Mouse (Mus musculus) hindbrain, postnatal 0 days (tissue): Measurements from ENCODE around the gene Gse1. TPM values are rescaled to one million over a fixed set of nuclear protein-coding genes. Genes with fewer than 3 reads are reported as not detected.

Source experiments
- ATAC-seq: fragments of 200-750 bp; cut with Nextera tagmentation; 2 replicates; pipeline ENCODE4 v1.8.0; 2017; ENCODE audit warnings: mild to moderate bottlenecking, moderate TSS enrichment, moderate library complexity
- DNase-seq: peaks from one replicate; pipeline ENCODE4 v3.0.0-alpha.2; 2015; ENCODE audit warnings: low spot score
- H3K27ac ChIP-seq: fragments of 300-500 bp; sonication (generic); 2 replicates; pipeline ENCODE4 v1.5.1; 2014; ENCODE audit warnings: mild to moderate bottlenecking
- H3K27me3 ChIP-seq: fragments of 300-500 bp; sonication (generic); 2 replicates; pipeline ENCODE4 v1.6.1; 2014; ENCODE audit warnings: low read length, mixed read lengths; ENCODE audit not compliant: insufficient read depth
- H3K36me3 ChIP-seq: fragments of 300-500 bp; sonication (generic); 2 replicates; pipeline ENCODE4 v1.6.1; 2014; ENCODE audit warnings: low read length, mixed read lengths; ENCODE audit not compliant: insufficient read depth
- H3K4me1 ChIP-seq: fragments of 300-500 bp; sonication (generic); 2 replicates; pipeline ENCODE4 v1.6.1; 2014; ENCODE audit warnings: antibody characterized with exemption, low read length, mixed read lengths; ENCODE audit not compliant: insufficient read depth
- H3K4me2 ChIP-seq: fragments of 300-500 bp; sonication (generic); 2 replicates; pipeline ENCODE4 v1.6.1; 2014; ENCODE audit warnings: low read depth, mild to moderate bottlenecking, low read length, moderate library complexity, mixed read lengths
- H3K4me3 ChIP-seq: fragments of 300-500 bp; sonication (generic); 2 replicates; pipeline ENCODE4 v1.5.1; 2014; ENCODE audit warnings: low read length
- H3K9ac ChIP-seq: fragments of 300-500 bp; sonication (generic); replicated peaks from 2 replicates; pipeline ENCODE4 v1.6.1; 2014; ENCODE audit warnings: mild to moderate bottlenecking, low read length, moderate library complexity, mixed read lengths
- H3K9me3 ChIP-seq: fragments of 300-500 bp; sonication (generic); 2 replicates; pipeline ENCODE4 v1.6.1; 2016; ENCODE audit warnings: low read length, mixed read lengths
- CTCF ChIP-seq: IDR thresholded peaks from 2 replicates; pipeline ENCODE4 v1.5.1; 2016; ENCODE audit warnings: antibody characterized with exemption, control low read depth, low read depth
- WGBS: fragments of 180-500 bp; shearing (Covaris S2); extraction: QIAGEN DNeasy Blood & Tissue Kit; methylation state at CpG from one replicate; pipeline ENCODE4 v1.1.7; 2014; 5-methylcytosine and 5-hydroxymethylcytosine counted together
- polyA plus RNA-seq: library from polyadenylated mRNA; unstranded; fragments of >200 nt; fragmentation: Nextera tagmentation; extraction: Ambion mirVana; gene quantifications from 2 replicates; pipeline ENCODE4 v1.2.1, GENCODE M21; 2015
- total RNA-seq: library from RNA; depleted of rRNA; stranded (reverse); fragments of >200 nt; gene quantifications from 2 replicates; pipeline ENCODE4 v1.2.3, GENCODE M21; 2014

The Gse1 gene
- total and polyA plus RNA-seq, 2 experiments from 2014 or later = 13.4 to 48.3 TPM

- H3K4me3 ChIP-seq = no peak overlapping the region
- ATAC-seq = no peak
- 0 out of 2 replicates have a peak overlapping the region, but pooled peaks have one; percentile 17 for H3K9ac ChIP-seq
- peak overlapping the region; percentile 99; the same call in 1 of the 2 replicates for H3K4me2 ChIP-seq
- DNase-seq = peak; percentile 60
- H3K4me1 ChIP-seq = peaks cover 34% of the 10 kb centered on the region
- H3K27ac ChIP-seq = peak overlapping the region; percentile 92
- 28% methylated on average over 23 of the region's 23 CpGs for WGBS
- H3K36me3 ChIP-seq = no peaks in the 10 kb centered on the region
- no peaks in the 10 kb centered on the region for H3K27me3 ChIP-seq
- H3K9me3 ChIP-seq = no peaks in the 10 kb centered on the region
- TF ChIP-seq CTCF = no peak
Observed at GRCm38 (mm10) chr8:120539775-120540625, 311.7 kb downstream of the Gse1 start.

- H3K27ac ChIP-seq = no peak overlapping the region
- H3K4me1 ChIP-seq = peaks cover 25% of the 10 kb centered on the region
- no peaks in the 10 kb centered on the region for H3K36me3 ChIP-seq
- ATAC-seq (no peak), DNase-seq (no peak)
- H3K9ac ChIP-seq = no peak overlapping the region
- H3K9me3 ChIP-seq = no peaks in the 10 kb centered on the region
- H3K4me2 ChIP-seq = no peak overlapping the region
- no peak overlapping the region for H3K4me3 ChIP-seq
- WGBS = 36% methylated on average over 13 of the region's 13 CpGs
- no peaks in the 10 kb centered on the region for H3K27me3 ChIP-seq
- no peak for TF ChIP-seq CTCF
Observed at GRCm38 (mm10) chr8:120542995-120543394, 314.7 kb downstream of the Gse1 start.

GRCm38 (mm10) chr8:120543416-120544055 is 315.3 kb downstream of the Gse1 start:
- 52% methylated on average over 8 of the region's 8 CpGs for WGBS
- no peak overlapping the region for H3K4me2 ChIP-seq
- no peaks in the 10 kb centered on the region for H3K36me3 ChIP-seq
- DNase-seq (peak; percentile 56), ATAC-seq (no peak)
- H3K9ac ChIP-seq = no peak overlapping the region
- no peaks in the 10 kb centered on the region for H3K27me3 ChIP-seq
- peaks cover 21% of the 10 kb centered on the region for H3K4me1 ChIP-seq
- H3K4me3 ChIP-seq = no peak overlapping the region
- TF ChIP-seq CTCF = no peak
- no peaks in the 10 kb centered on the region for H3K9me3 ChIP-seq
- H3K27ac ChIP-seq = no peak overlapping the region

- H3K9ac ChIP-seq = no peak overlapping the region
- no peak for TF ChIP-seq CTCF
- DNase-seq (no peak), ATAC-seq (no peak)
- no peaks in the 10 kb centered on the region for H3K36me3 ChIP-seq
- no peaks in the 10 kb centered on the region for H3K27me3 ChIP-seq
- H3K9me3 ChIP-seq = no peaks in the 10 kb centered on the region
- WGBS = 95% methylated on average over 5 of the region's 5 CpGs
- H3K4me3 ChIP-seq = no peak overlapping the region
- no peak overlapping the region for H3K27ac ChIP-seq
- peaks cover 19% of the 10 kb centered on the region for H3K4me1 ChIP-seq
- no peak overlapping the region for H3K4me2 ChIP-seq
Observed at GRCm38 (mm10) chr8:120544155-120544554, 315.9 kb downstream of the Gse1 start.

DNA sequence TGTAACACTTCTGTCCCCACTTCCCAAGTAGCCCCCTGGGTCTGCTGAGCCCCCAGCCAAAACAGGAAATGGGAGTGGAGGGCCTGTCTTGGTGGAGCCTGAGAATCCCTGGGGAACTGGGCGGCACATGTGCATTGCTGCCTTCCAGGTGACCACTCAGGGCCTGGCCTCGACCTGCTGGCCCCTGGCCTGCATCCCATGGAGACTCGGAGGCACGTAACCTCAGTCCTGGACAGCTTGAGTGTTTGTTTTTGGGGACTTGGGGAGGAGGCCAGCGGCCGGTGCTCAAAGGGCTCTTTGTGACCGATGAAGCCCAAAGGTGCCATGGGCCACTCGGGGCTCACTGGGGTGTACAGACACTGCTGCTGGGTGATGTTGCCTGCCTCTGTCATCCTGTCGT is 319.3 kb downstream of the Gse1 start:
- no peak overlapping the region; the same call in 1 of the 2 replicates for H3K27ac ChIP-seq

DNA sequence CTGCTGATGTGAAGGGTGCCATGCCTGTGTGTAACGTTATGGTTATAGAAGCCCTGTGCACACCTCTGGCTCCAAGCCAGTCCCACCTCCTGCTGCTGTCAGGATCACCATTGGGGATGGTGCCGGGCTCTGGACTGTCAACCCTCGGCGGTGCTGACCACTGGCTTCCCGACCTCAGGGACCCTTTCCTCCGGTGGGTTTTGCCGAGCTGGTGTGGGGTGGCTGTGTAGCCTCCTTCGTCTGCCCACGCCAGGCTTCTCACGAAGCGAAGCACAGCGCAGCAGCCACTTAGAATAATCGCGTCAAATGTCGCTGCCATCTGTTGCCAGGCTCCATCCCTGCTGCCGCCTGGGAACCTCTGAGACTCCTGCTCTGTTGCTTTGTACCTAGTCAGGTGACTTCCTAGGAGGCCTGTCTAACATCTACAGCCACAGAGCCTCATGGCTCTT is 320.1 kb downstream of the Gse1 start:
- H3K4me3 ChIP-seq = no peak overlapping the region
- DNase-seq (peak; percentile 66), ATAC-seq (no peak)
- peak overlapping the region; percentile 6; the same call in 1 of the 2 replicates for H3K4me2 ChIP-seq
- peak overlapping the region; percentile 35; the same call in 1 of the 2 replicates for H3K9ac ChIP-seq
- WGBS = 34% methylated on average over 16 of the region's 16 CpGs
- no peaks in the 10 kb centered on the region for H3K27me3 ChIP-seq
- no peak for TF ChIP-seq CTCF
- no peaks in the 10 kb centered on the region for H3K36me3 ChIP-seq
- H3K27ac ChIP-seq = peak overlapping the region; percentile 70; the same call in 1 of the 2 replicates
- peaks cover 46% of the 10 kb centered on the region for H3K4me1 ChIP-seq
- no peaks in the 10 kb centered on the region for H3K9me3 ChIP-seq

More for the DNA sequence above, 319.3 kb downstream of the Gse1 start:
- Histone ChIP-seq H3K4me2 (no peak overlapping the region), H3K36me3 (no peaks in the 10 kb centered on the region), H3K9me3 (no peaks in the 10 kb centered on the region), H3K4me1 (peaks cover 43% of the 10 kb centered on the region), H3K9ac (0 out of 2 replicates have a peak overlapping the region, but pooled peaks have one; percentile 35), H3K27me3 (no peaks in the 10 kb centered on the region), H3K4me3 (no peak overlapping the region)
- DNase-seq (no peak), ATAC-seq (no peak)
- TF ChIP-seq CTCF = no peak
- 70% methylated on average over 9 of the region's 9 CpGs for WGBS
